Mouse (Mus musculus): Measurements from ENCODE around the gene Pola2. TPM values are rescaled to one million over a fixed set of nuclear protein-coding genes. Genes with fewer than 3 reads are reported as not detected.

The Pola2 gene
- total RNA-seq, 1 experiment from 2014 or later, result 36.8 TPM

GRCm38 (mm10) chr19:5942581-5942980 lies 21.4 kb downstream of the Pola2 start:
- ATAC-seq (ENCODE audit: extremely low read depth, insufficient number of reproducible peaks, low FRiP score, poor library complexity, severe bottlenecking), result no peak

- no peak for ATAC-seq (ENCODE audit: extremely low read depth, insufficient number of reproducible peaks, low FRiP score, poor library complexity, severe bottlenecking)
These were observed 23.3 kb downstream of the Pola2 start for GRCm38 (mm10) chr19:5940656-5941055.

- ATAC-seq (ENCODE audit: extremely low read depth, insufficient number of reproducible peaks, low FRiP score, poor library complexity, severe bottlenecking), result no peak
These were observed 23.8 kb downstream of the Pola2 start for GRCm38 (mm10) chr19:5940173-5940572.

GRCm38 (mm10) chr19:5939715-5940114 lies 24.3 kb downstream of the Pola2 start:
- ATAC-seq (ENCODE audit: extremely low read depth, insufficient number of reproducible peaks, low FRiP score, poor library complexity, severe bottlenecking), result no peak

- no peak for ATAC-seq (ENCODE audit: extremely low read depth, insufficient number of reproducible peaks, low FRiP score, poor library complexity, severe bottlenecking)
These were observed 25.5 kb downstream of the Pola2 start for GRCm38 (mm10) chr19:5938516-5938915.

- no peak for ATAC-seq (ENCODE audit: extremely low read depth, insufficient number of reproducible peaks, low FRiP score, poor library complexity, severe bottlenecking)
These were observed 26.1 kb downstream of the Pola2 start for GRCm38 (mm10) chr19:5937836-5938406.

- ATAC-seq (ENCODE audit: extremely low read depth, insufficient number of reproducible peaks, low FRiP score, poor library complexity, severe bottlenecking), result no peak
These were observed 26.7 kb downstream of the Pola2 start for GRCm38 (mm10) chr19:5937095-5937835.

- ATAC-seq (ENCODE audit: extremely low read depth, insufficient number of reproducible peaks, low FRiP score, poor library complexity, severe bottlenecking), result no peak
These were observed 28.3 kb downstream of the Pola2 start for GRCm38 (mm10) chr19:5935691-5936090.

GRCm38 (mm10) chr19:5935266-5935665 lies 28.7 kb downstream of the Pola2 start:
- ATAC-seq (ENCODE audit: extremely low read depth, insufficient number of reproducible peaks, low FRiP score, poor library complexity, severe bottlenecking), result no peak

- ATAC-seq (ENCODE audit: extremely low read depth, insufficient number of reproducible peaks, low FRiP score, poor library complexity, severe bottlenecking), result peak; percentile 63
These were observed 34.1 kb downstream of the Pola2 start for GRCm38 (mm10) chr19:5929634-5930596.

GRCm38 (mm10) chr19:5928546-5928945 lies 35.5 kb downstream of the Pola2 start:
- ATAC-seq (ENCODE audit: extremely low read depth, insufficient number of reproducible peaks, low FRiP score, poor library complexity, severe bottlenecking), result no peak

GRCm38 (mm10) chr19:5928104-5928503 lies 35.9 kb downstream of the Pola2 start:
- ATAC-seq (ENCODE audit: extremely low read depth, insufficient number of reproducible peaks, low FRiP score, poor library complexity, severe bottlenecking), result no peak

GRCm38 (mm10) chr19:5927532-5927931 lies 36.5 kb downstream of the Pola2 start:
- no peak for ATAC-seq (ENCODE audit: extremely low read depth, insufficient number of reproducible peaks, low FRiP score, poor library complexity, severe bottlenecking)

GRCm38 (mm10) chr19:5927026-5927425 lies 37.0 kb downstream of the Pola2 start:
- ATAC-seq (ENCODE audit: extremely low read depth, insufficient number of reproducible peaks, low FRiP score, poor library complexity, severe bottlenecking), result no peak

GRCm38 (mm10) chr19:5925311-5925855 lies 38.6 kb downstream of the Pola2 start:
- no peak for ATAC-seq (ENCODE audit: extremely low read depth, insufficient number of reproducible peaks, low FRiP score, poor library complexity, severe bottlenecking)

GRCm38 (mm10) chr19:5924713-5925093 lies 39.3 kb downstream of the Pola2 start, which contains the start of gene Cdc42ep2:
Gene Cdc42ep2, minus strand, starts transcription at chr19:5924816.
- peak; percentile 90 for ATAC-seq (ENCODE audit: extremely low read depth, insufficient number of reproducible peaks, low FRiP score, poor library complexity, severe bottlenecking)

- ATAC-seq (ENCODE audit: extremely low read depth, insufficient number of reproducible peaks, low FRiP score, poor library complexity, severe bottlenecking), result peak; percentile 62
These were observed 39.9 kb downstream of the Pola2 start for GRCm38 (mm10) chr19:5923990-5924712.

GRCm38 (mm10) chr19:5922963-5923362 lies 41.0 kb downstream of the Pola2 start:
- no peak for ATAC-seq (ENCODE audit: extremely low read depth, insufficient number of reproducible peaks, low FRiP score, poor library complexity, severe bottlenecking)

Data from neutrophil, adult 5-6 weeks (primary cell).